8 mouse cellular contexts compared by ENCODE assay signal in genomic region chr2:144635644-144636320, GRCm38 (mm10). TPM values are rescaled to one million over a fixed set of nuclear protein-coding genes. Genes with fewer than 3 reads are reported as not detected.
DNase-seq lines count a peak whose midpoint lies in the region; ATAC-seq and TF ChIP-seq lines count a peak whose summit lies in the region.

No protein-coding gene starts in this region.

- no peak overlapping the region for H3K27ac ChIP-seq in spleen, adult 2 months (ENCODE audit: insufficient read depth, low read length)
- no peak overlapping the region for H3K27ac ChIP-seq in intestine, embryonic 15.5 days
- H3K27ac ChIP-seq in midbrain, embryonic 10.5 days (replicated peaks): no peak overlapping the region
- H3K27ac ChIP-seq in small intestine, adult 2 months (ENCODE audit: insufficient read depth, low read depth, low read length): no peak overlapping the region

- peak in 1 of 2 experiments; percentile 40 for DNase-seq in spleen, adult 2 months (ENCODE audit: low read depth in 1 of 2, low spot score in 2 of 2)
- DNase-seq in spleen, adult 12 weeks (ENCODE audit: low spot score): no peak
- peak; percentile 79 to 82 for DNase-seq in cerebellum, postnatal 14 days
- DNase-seq in frontal cortex, postnatal 14 days (ENCODE audit: low spot score in 2 of 2): peak; percentile 31 to 66
- DNase-seq in left cerebral cortex, adult 8-10 months (ENCODE audit: low spot score in 2 of 2): peak; percentile 59 to 61
- peak; percentile 54 for DNase-seq in midbrain, embryonic 10.5 days (ENCODE audit: low spot score)

- H3K9me3 ChIP-seq in intestine, embryonic 15.5 days: no peaks in the 10 kb centered on the region
- 0 out of 2 replicates have a peak, but pooled peaks cover 2% of the 10 kb centered on the region for H3K9me3 ChIP-seq in midbrain, embryonic 10.5 days (replicated peaks)

- peak; percentile 83; the same call in 1 of the 2 replicates for TF ChIP-seq CTCF in spleen, adult 2 months (IDR thresholded peaks at IDR 0.05; ENCODE audit: extremely low read depth, insufficient read depth, insufficient read length, insufficient replicate concordance)
- TF ChIP-seq CTCF in small intestine, adult 2 months (IDR thresholded peaks at IDR 0.05; ENCODE audit: extremely low read depth, insufficient read length, insufficient replicate concordance, low read depth, low read length): peak; percentile 94; the same call in 1 of the 2 replicates

- no peak overlapping the region for H3K4me2 ChIP-seq in intestine, embryonic 15.5 days (replicated peaks)

- ATAC-seq in intestine, embryonic 15.5 days: peak; percentile 79

- H3K27me3 ChIP-seq in spleen, adult 2 months (ENCODE audit: control insufficient read depth, insufficient read depth, low read length): no peaks in the 10 kb centered on the region
- no peaks in the 10 kb centered on the region for H3K27me3 ChIP-seq in intestine, embryonic 15.5 days (replicated peaks)
- H3K27me3 ChIP-seq in midbrain, embryonic 10.5 days (ENCODE audit: low read depth, poor library complexity, severe bottlenecking): no peaks in the 10 kb centered on the region
- H3K27me3 ChIP-seq in small intestine, adult 2 months (ENCODE audit: control insufficient read depth, insufficient read depth, low read length): no peaks in the 10 kb centered on the region

- H3K36me3 ChIP-seq in spleen, adult 2 months (ENCODE audit: control insufficient read depth, insufficient read depth, low read length): no peaks in the 10 kb centered on the region; the same call in 1 of the 2 replicates
- H3K36me3 ChIP-seq in intestine, embryonic 15.5 days: no peaks in the 10 kb centered on the region; the same call in 1 of the 2 replicates
- H3K36me3 ChIP-seq in midbrain, embryonic 10.5 days: no peaks in the 10 kb centered on the region
- no peaks in the 10 kb centered on the region for H3K36me3 ChIP-seq in small intestine, adult 2 months (ENCODE audit: control insufficient read depth, insufficient read depth, low read length)

- H3K4me3 ChIP-seq in spleen, adult 2 months (ENCODE audit: extremely low read depth, insufficient read depth, insufficient read length): no peak overlapping the region
- no peak overlapping the region for H3K4me3 ChIP-seq in intestine, embryonic 15.5 days (replicated peaks)
- H3K4me3 ChIP-seq in midbrain, embryonic 10.5 days: no peak overlapping the region
- H3K4me3 ChIP-seq in small intestine, adult 2 months (ENCODE audit: low read depth, low read length): no peak overlapping the region

- no peak overlapping the region for H3K9ac ChIP-seq in intestine, embryonic 15.5 days

- no peak for TF ChIP-seq POLR2A in spleen, adult 2 months (IDR thresholded peaks at IDR 0.05; ENCODE audit: low read depth, low read length)
- no peak for TF ChIP-seq POLR2A in small intestine, adult 2 months (IDR thresholded peaks at IDR 0.05; ENCODE audit: low read depth, low read length)

- H3K4me1 ChIP-seq in spleen, adult 2 months (ENCODE audit: control insufficient read depth, insufficient read depth, insufficient read length): no peaks in the 10 kb centered on the region
- peaks cover 9% of the 10 kb centered on the region; the same call in 1 of the 2 replicates for H3K4me1 ChIP-seq in intestine, embryonic 15.5 days (replicated peaks)
- peaks cover 8% of the 10 kb centered on the region for H3K4me1 ChIP-seq in midbrain, embryonic 10.5 days
- no peaks in the 10 kb centered on the region for H3K4me1 ChIP-seq in small intestine, adult 2 months (ENCODE audit: control insufficient read depth, insufficient read depth, insufficient read length, low read length)

- 28% methylated on average over 5 of the region's 5 CpGs for WGBS in spleen, adult 2 months
- WGBS in intestine, embryonic 15.5 days: 24% methylated on average over 5 of the region's 5 CpGs
- WGBS in midbrain, embryonic 10.5 days: 23% methylated on average over 5 of the region's 5 CpGs
- 14% methylated on average over 5 of the region's 5 CpGs for WGBS in small intestine, adult 2 months

RNA-seq across cellular contexts. Expression of gene Dtd1, which starts 36.1 kb away (rescaled TPM):
- polyA plus RNA-seq in spleen, adult 2 months (2012; rRNA removed): 5.0 and 7.4 TPM in 2 replicates
- polyA plus RNA-seq in intestine, embryonic 15.5 days (2015; fragmentation: Nextera tagmentation; extraction: Ambion mirVana): 51.0 and 51.3 TPM in 2 replicates
- 10 to 100 TPM; 59.8 to 64.5 (median 62.2) TPM for total RNA-seq in left cerebral cortex, adult 8-10 months (2022)
- 37.6 and 38.3 TPM in 2 replicates for polyA plus RNA-seq in midbrain, embryonic 10.5 days (2016; fragmentation: Nextera tagmentation; extraction: Ambion mirVana)
- polyA plus RNA-seq in small intestine, adult 2 months (2012; rRNA removed): 2.7 and 3.8 TPM in 2 replicates

RNA-seq across cellular contexts. Expression of gene Smim26, which starts 41.9 kb away (rescaled TPM):
- 0.77 and 0.89 TPM in 2 replicates for polyA plus RNA-seq in spleen, adult 2 months (2012; rRNA removed)
- 40.0 and 51.6 TPM in 2 replicates for polyA plus RNA-seq in intestine, embryonic 15.5 days (2015; fragmentation: Nextera tagmentation; extraction: Ambion mirVana)
- 10 to 100 TPM; 43.5 to 54.6 (median 48.8) TPM for total RNA-seq in left cerebral cortex, adult 8-10 months (2022)
- polyA plus RNA-seq in midbrain, embryonic 10.5 days (2016; fragmentation: Nextera tagmentation; extraction: Ambion mirVana): 31.6 and 31.9 TPM in 2 replicates
- 1.4 and 1.8 TPM in 2 replicates for polyA plus RNA-seq in small intestine, adult 2 months (2012; rRNA removed)

Comparison
In these comparisons a context has a peak if more than half of its experiments do, and no peak if none do; other contexts are left out.
1. RNA of gene Smim26, which starts 41.9 kb away (polyA plus RNA-seq): 40.0 to 51.6 TPM in intestine, embryonic 15.5 days and 31.6 to 31.9 TPM in midbrain, embryonic 10.5 days; 1.4 to 1.8 TPM in small intestine, adult 2 months and 0.77 to 0.89 TPM in spleen, adult 2 months; every median in the first group is over 10 times any median in the second.